Mouse (Mus musculus): ENCODE results near the gene Csnk2a2.

GRCm38 (mm10) chr8:95435930-95436329 lies 53.9 kb downstream of the Csnk2a2 start:
- peak; percentile 30 for TF ChIP-seq CTCF (IDR thresholded peaks at IDR 0.05)
- no peak for TF ChIP-seq EP300 (IDR thresholded peaks at IDR 0.05)

All from lung, postnatal 0 days (tissue).